Mouse (Mus musculus) forebrain, embryonic 10.5 days (tissue): ENCODE measurements around the gene Rfx2. TPM values are rescaled to one million over a fixed set of nuclear protein-coding genes. Genes with fewer than 3 reads are reported as not detected.

ENCODE experiments used
- DNase-seq: peaks from one replicate; pipeline ENCODE4 v3.0.0-alpha.2; 2017; ENCODE audit warnings: low spot score; ENCODE audit errors: extremely low spot score
- H3K27ac ChIP-seq: fragments of 300-500 bp; sonication (generic); 2 replicates; pipeline ENCODE4 v1.5.1; 2016; ENCODE audit warnings: mild to moderate bottlenecking
- H3K27me3 ChIP-seq: fragments of 300-500 bp; sonication (generic); 2 replicates; pipeline ENCODE4 v1.6.1; 2016; ENCODE audit warnings: mild to moderate bottlenecking; ENCODE audit not compliant: poor library complexity, severe bottlenecking
- H3K36me3 ChIP-seq: fragments of 300-500 bp; sonication (generic); replicated peaks from 2 replicates; pipeline ENCODE4 v1.6.1; 2016; ENCODE audit warnings: mild to moderate bottlenecking, moderate library complexity
- H3K4me1 ChIP-seq: fragments of 300-500 bp; sonication (generic); 2 replicates; pipeline ENCODE4 v1.6.1; 2016
- H3K4me3 ChIP-seq: fragments of 300-500 bp; sonication (generic); 2 replicates; pipeline ENCODE4 v1.5.1; 2016; ENCODE audit warnings: mild to moderate bottlenecking, moderate library complexity
- H3K9me3 ChIP-seq: fragments of 300-500 bp; sonication (generic); 2 replicates; pipeline ENCODE4 v1.6.1; 2016; ENCODE audit warnings: mild to moderate bottlenecking, moderate library complexity
- WGBS: fragments of 180-500 bp; shearing (Covaris S2); methylation state at CpG from one replicate; pipeline ENCODE4 v1.1.7; 2016; 5-methylcytosine and 5-hydroxymethylcytosine counted together
- polyA plus RNA-seq: library from polyadenylated mRNA; unstranded; fragments of >200 nt; fragmentation: Nextera tagmentation; extraction: Ambion mirVana; gene quantifications from 2 replicates; pipeline ENCODE4 v1.2.1, GENCODE M21; 2016

Gene Rfx2
- polyA plus RNA-seq, 1 experiment from 2014 or later, result 9.6 TPM

DNA sequence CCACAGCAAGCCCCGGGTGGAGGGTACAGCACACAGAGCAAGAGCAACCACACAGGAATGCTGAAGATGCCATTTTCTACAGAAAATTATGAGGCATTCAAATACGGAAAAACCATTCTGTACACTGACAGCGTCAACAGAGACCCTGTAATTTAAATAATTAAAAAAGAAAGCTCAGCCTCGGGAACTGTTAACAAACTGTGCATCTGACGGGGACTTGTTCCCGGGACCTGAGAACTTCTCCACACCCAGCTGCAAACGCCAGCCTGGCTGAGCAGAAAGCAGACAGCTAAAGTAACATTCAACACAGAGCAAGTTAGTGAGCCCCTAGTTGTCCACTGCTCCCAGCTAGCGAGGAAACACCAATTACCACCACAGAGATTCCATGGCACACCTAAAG lies 28.7 kb downstream of the Rfx2 start:
- Histone ChIP-seq H3K9me3 (no peaks in the 10 kb centered on the region), H3K27ac (no peak overlapping the region), H3K27me3 (peaks cover 3% of the 10 kb centered on the region; the same call in 1 of the 2 replicates), H3K36me3 (peaks cover 30% of the 10 kb centered on the region), H3K4me3 (no peak overlapping the region), H3K4me1 (peaks cover 8% of the 10 kb centered on the region)
- DNase-seq, result no peak
- WGBS, result 82% methylated on average over 8 of the region's 8 CpGs

DNA sequence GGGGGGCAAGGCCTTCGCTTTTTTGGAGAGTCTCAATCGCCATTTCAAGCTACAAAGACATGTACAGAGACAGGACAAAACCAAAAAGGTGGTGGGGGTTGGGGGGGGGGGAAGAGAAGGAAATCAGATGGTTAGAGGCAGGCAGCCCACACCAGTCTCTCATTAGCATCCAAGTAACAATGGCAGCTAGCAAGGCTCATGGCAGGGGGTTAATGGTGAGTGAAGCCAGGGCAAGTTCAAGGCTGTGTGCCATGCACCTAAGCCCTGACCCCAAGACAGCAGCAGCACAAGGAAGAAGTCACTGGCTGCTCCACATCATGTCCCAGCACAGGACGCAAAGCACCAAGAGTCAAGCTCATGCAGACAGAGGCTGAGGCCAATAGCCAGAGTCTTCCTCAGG lies 31.5 kb downstream of the Rfx2 start:
- WGBS, result 72% methylated on average over 3 of the region's 3 CpGs
- no peaks in the 10 kb centered on the region for H3K9me3 ChIP-seq
- H3K4me1 ChIP-seq, result peaks cover 8% of the 10 kb centered on the region
- no peak overlapping the region for H3K4me3 ChIP-seq
- no peak for DNase-seq
- 0 out of 2 replicates have a peak overlapping the region, but pooled peaks have one; percentile 1 for H3K27ac ChIP-seq
- peaks cover 30% of the 10 kb centered on the region for H3K36me3 ChIP-seq
- no peaks in the 10 kb centered on the region for H3K27me3 ChIP-seq

GRCm38 (mm10) chr17:56793614-56794319 lies 37.0 kb downstream of the Rfx2 start:
- H3K4me3 ChIP-seq, result no peak overlapping the region
- no peak overlapping the region for H3K27ac ChIP-seq
- no peaks in the 10 kb centered on the region for H3K27me3 ChIP-seq
- DNase-seq, result no peak
- peaks cover 1% of the 10 kb centered on the region; the same call in 1 of the 2 replicates for H3K4me1 ChIP-seq
- H3K36me3 ChIP-seq, result peaks cover 6% of the 10 kb centered on the region; the same call in 1 of the 2 replicates
- 70% methylated on average over 6 of the region's 6 CpGs for WGBS
- H3K9me3 ChIP-seq, result no peaks in the 10 kb centered on the region

DNA sequence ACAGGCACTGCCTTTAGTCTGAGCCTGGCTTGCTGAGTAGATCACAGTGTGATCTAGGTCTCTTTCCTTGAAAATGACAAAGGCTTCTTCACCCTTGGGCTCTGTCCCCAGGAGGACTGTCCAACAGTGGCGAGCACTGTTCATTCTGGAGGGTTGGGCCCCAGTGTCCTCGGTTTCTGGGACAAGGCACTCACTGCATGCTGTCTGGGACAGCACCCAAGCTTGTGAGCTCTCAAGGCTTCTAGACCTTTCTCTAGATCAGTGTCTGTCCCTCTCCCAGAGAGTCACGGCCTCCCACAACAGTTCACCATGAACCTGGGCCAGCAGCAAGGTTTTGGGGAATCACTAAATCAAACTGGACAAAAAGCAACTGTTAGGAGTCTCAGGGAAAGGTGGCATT lies 38.2 kb downstream of the Rfx2 start:
- H3K27me3 ChIP-seq, result no peaks in the 10 kb centered on the region
- H3K4me3 ChIP-seq, result no peak overlapping the region
- H3K4me1 ChIP-seq, result peaks cover 8% of the 10 kb centered on the region; the same call in 1 of the 2 replicates
- no peaks in the 10 kb centered on the region for H3K9me3 ChIP-seq
- WGBS, result 80% methylated on average over 3 of the region's 3 CpGs
- H3K36me3 ChIP-seq, result 0 out of 2 replicates have a peak, but pooled peaks cover 6% of the 10 kb centered on the region
- no peak overlapping the region for H3K27ac ChIP-seq
- no peak for DNase-seq

- no peak for DNase-seq
Measured at GRCm38 (mm10) chr17:56789286-56789685, 41.5 kb downstream of the Rfx2 start.

DNA sequence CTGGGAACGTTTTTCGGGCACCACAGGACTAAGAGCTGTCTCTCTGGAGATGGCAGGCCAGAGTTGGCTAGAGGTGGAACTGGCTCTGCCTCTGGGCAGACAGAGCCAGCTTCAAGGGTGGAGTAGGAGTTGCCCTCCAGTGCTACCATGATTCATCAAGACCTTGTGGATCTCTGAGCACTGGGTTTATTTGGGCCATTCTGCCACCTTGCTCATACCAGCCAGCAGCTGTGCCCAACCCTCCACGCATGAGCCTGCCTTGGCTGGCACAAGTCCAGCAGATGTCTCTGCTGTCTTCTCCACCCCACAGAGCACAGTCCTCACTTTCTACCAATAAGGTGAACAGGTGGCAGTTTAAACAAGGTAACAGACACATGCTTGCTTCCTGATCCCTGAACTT lies 41.9 kb downstream of the Rfx2 start:
- DNase-seq, result no peak
- Histone ChIP-seq H3K4me3 (no peak overlapping the region), H3K27ac (0 out of 2 replicates have a peak overlapping the region, but pooled peaks have one; percentile 35), H3K4me1 (peaks cover 8% of the 10 kb centered on the region; the same call in 1 of the 2 replicates), H3K9me3 (no peaks in the 10 kb centered on the region), H3K27me3 (no peaks in the 10 kb centered on the region), H3K36me3 (peaks cover 23% of the 10 kb centered on the region)
- 81% methylated on average over 3 of the region's 3 CpGs for WGBS

More at GRCm38 (mm10) chr17:56789286-56789685, 41.5 kb downstream of the Rfx2 start:
- H3K4me1 ChIP-seq, result peaks cover 8% of the 10 kb centered on the region; the same call in 1 of the 2 replicates
- no peak overlapping the region for H3K4me3 ChIP-seq
- 84% methylated on average over 6 of the region's 6 CpGs for WGBS
- no peak overlapping the region for H3K27ac ChIP-seq
- no peaks in the 10 kb centered on the region for H3K9me3 ChIP-seq
- no peaks in the 10 kb centered on the region for H3K27me3 ChIP-seq
- H3K36me3 ChIP-seq, result peaks cover 19% of the 10 kb centered on the region

DNA sequence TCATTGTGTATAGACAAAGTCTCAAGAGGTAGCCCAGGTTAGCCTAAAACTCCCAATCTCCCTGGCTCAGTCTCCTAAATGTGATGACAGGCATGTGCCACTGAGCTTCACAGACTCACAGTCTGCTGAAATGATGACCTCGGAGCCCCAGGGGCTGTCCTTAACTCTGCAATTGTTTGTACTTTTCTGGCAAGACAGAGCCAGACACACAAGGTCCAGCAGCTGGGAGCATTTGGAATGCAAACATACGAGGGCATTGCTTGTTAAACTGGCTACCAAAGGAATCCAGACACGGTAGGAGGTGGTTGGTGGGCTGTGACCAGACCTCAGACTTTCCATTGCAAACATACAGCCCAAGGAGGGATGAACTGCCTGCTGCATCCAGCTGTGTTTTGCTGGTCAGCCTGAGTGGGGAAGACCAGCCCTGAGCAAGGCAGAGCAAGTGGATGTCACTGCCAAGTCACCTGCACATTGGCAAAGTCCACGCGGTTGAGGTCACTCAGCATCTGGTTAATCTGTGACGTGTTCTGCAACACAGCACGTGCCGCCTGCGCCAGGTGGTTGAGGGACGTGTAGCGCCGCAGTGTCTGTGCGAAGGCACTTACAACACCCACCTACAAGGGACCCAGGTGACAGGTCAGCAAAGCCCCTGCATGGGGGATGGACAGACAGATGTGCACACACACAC lies 50.4 kb downstream of the Rfx2 start:
- peaks cover 64% of the 10 kb centered on the region for H3K36me3 ChIP-seq
- peaks cover 14% of the 10 kb centered on the region for H3K4me1 ChIP-seq
- H3K4me3 ChIP-seq, result no peak overlapping the region
- no peak overlapping the region for H3K27ac ChIP-seq
- 91% methylated on average over 13 of the region's 13 CpGs for WGBS
- no peak for DNase-seq
- H3K9me3 ChIP-seq, result peaks cover 10% of the 10 kb centered on the region
- H3K27me3 ChIP-seq, result no peaks in the 10 kb centered on the region

GRCm38 (mm10) chr17:56778779-56779362 lies 51.9 kb downstream of the Rfx2 start:
- peak overlapping the region; percentile 56 for H3K27ac ChIP-seq

GRCm38 (mm10) chr17:56777568-56777967 lies 53.2 kb downstream of the Rfx2 start:
- Histone ChIP-seq H3K9me3 (peaks cover 10% of the 10 kb centered on the region), H3K36me3 (peaks cover 40% of the 10 kb centered on the region), H3K27me3 (no peaks in the 10 kb centered on the region), H3K27ac (no peak overlapping the region), H3K4me1 (peaks cover 14% of the 10 kb centered on the region), H3K4me3 (no peak overlapping the region)
- 90% methylated on average over 11 of the region's 11 CpGs for WGBS
- DNase-seq, result no peak

More at GRCm38 (mm10) chr17:56778779-56779362, 51.9 kb downstream of the Rfx2 start:
- no peak for DNase-seq
- Histone ChIP-seq H3K4me3 (no peak overlapping the region), H3K36me3 (peaks cover 50% of the 10 kb centered on the region), H3K9me3 (peaks cover 10% of the 10 kb centered on the region), H3K4me1 (peaks cover 14% of the 10 kb centered on the region), H3K27me3 (no peaks in the 10 kb centered on the region)
- WGBS, result 63% methylated on average over 3 of the region's 3 CpGs

DNA sequence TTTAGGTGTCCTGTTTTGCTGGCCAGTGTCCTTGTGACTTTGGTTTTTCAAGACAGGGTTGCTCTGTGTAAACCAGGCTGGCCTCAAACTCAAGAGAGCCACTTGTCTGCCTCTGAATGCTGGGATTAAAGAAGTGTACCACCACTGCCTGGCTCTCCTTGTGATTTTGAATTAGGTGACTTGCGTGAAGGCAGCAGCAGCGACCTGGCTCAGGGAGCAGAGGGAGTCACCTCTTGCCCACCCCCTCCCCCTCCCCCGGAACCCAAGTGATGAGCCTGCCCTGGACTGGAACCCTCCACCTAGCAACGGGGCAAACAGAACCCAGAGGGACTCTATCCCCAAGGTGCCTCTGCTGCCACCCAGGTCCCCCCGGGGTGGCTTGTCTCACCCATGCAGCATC lies 60.9 kb downstream of the Rfx2 start, which contains the start of gene Prr22:
Gene Prr22 (plus strand): TSS at position 301 of the 400 bp plus-strand sequence.
- no peaks in the 10 kb centered on the region for H3K9me3 ChIP-seq
- WGBS, result 93% methylated on average over 5 of the region's 5 CpGs
- no peak within 1 kb of the TSS for H3K27ac ChIP-seq
- peaks cover 8% of the 10 kb centered on the region for H3K4me1 ChIP-seq
- DNase-seq, result no peak
- no peaks in the 10 kb centered on the region for H3K27me3 ChIP-seq
- peaks cover 54% of the 10 kb centered on the region for H3K36me3 ChIP-seq
- H3K4me3 ChIP-seq, result no peak within 1 kb of the TSS

GRCm38 (mm10) chr17:56768941-56769340 lies 61.9 kb downstream of the Rfx2 start:
- no peak for DNase-seq
- Histone ChIP-seq H3K4me3 (no peak overlapping the region), H3K9me3 (no peaks in the 10 kb centered on the region), H3K27me3 (no peaks in the 10 kb centered on the region), H3K4me1 (peaks cover 12% of the 10 kb centered on the region), H3K27ac (no peak overlapping the region), H3K36me3 (peaks cover 54% of the 10 kb centered on the region)
- WGBS, result 94% methylated on average over 11 of the region's 11 CpGs

DNA sequence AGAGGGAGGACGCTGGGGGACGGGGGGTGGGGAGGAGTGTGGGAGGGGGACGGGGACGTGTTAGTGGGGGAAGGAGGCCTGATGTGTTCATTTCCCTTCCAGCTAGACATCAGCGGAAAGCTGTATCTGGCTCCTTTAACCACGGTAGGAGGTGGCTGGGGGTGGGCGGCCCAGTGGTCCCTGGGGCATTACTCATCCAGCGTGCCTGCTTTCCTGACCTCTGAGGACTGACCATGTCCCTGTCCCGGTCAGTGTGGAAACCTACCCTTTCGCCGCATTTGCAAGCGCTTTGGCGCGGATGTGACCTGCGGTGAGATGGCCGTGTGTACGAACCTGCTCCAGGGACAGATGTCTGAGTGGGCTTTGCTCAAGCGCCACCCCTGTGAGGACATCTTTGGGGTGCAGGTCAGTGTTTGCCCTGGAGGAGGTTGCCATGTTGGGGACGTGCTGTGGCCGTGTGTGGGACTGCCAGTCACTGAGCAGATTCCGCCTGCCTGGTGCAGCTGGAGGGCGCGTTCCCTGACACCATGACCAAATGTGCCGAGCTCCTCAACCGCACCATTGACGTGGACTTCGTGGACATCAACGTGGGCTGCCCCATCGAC lies 63.2 kb downstream of the Rfx2 start:
- peaks cover 20% of the 10 kb centered on the region for H3K4me1 ChIP-seq
- peak overlapping the region; percentile 2; the same call in 1 of the 2 replicates for H3K4me3 ChIP-seq
- H3K9me3 ChIP-seq, result no peaks in the 10 kb centered on the region
- H3K36me3 ChIP-seq, result peaks cover 54% of the 10 kb centered on the region
- WGBS, result 94% methylated on average over 29 of the region's 29 CpGs
- H3K27me3 ChIP-seq, result no peaks in the 10 kb centered on the region
- DNase-seq, result no peak
- no peak overlapping the region for H3K27ac ChIP-seq
